Mouse (Mus musculus) telencephalon, adult 2 months (tissue): ENCODE results near the gene Prpsap2.
"Not testable (repeated sequence)": the region's sequence is repeated elsewhere in the genome, so short reads cannot be mapped to it uniquely, and the experiment has no call there.

Source experiments
- DNase-seq: peaks from one replicate; pipeline ENCODE4 v3.0.0-alpha.2; 2011; ENCODE audit warnings: low read depth, low spot score

Prpsap2 gene

DNA sequence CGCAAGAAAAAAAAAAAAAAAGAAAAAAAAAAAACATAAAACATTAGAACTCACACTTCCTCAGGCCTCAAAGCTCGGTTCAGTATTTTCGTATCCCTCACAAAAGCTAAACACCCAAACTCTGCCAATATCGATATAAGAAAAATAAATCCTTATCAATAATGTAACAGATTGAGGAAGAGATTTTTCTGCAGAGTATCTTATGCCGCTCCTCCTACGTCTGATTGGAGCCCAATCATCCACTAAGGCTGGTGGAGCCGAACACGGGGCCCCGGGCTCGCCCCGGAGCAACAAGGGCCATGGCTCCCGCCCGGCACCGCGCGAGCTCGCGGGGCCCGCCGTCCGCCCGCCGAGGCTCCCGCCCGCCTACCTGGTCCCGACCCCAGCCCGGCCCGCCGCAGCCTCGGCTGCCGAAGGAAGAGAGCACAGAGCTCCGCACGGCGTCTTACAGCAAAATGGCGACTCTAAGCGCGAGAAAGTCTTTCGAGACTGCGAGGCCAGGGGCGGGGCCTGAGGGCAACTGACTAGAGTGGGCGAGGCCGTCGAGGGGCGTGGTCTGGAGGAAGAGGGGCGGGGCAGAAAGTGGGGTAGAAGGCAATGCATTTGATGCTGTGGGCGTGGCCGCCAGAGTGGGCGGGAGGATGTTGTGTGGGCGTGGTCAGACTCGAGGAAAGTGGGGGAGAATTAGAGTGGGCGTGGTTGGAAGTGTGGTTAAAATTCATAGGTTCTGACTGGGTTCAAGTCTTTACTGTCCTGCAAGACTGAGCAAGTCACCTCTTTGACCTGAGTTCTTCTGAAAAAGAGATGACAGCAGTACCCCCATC lies at the start of gene Prpsap2:
Gene Prpsap2 (minus strand): TSS at position 505 of the 824 bp plus-strand sequence.
- peak; percentile 93 for DNase-seq

- DNase-seq: no peak
Observed at GRCm38 (mm10) chr11:61809793-61810192, 47.9 kb upstream of the Prpsap2 start.

DNA sequence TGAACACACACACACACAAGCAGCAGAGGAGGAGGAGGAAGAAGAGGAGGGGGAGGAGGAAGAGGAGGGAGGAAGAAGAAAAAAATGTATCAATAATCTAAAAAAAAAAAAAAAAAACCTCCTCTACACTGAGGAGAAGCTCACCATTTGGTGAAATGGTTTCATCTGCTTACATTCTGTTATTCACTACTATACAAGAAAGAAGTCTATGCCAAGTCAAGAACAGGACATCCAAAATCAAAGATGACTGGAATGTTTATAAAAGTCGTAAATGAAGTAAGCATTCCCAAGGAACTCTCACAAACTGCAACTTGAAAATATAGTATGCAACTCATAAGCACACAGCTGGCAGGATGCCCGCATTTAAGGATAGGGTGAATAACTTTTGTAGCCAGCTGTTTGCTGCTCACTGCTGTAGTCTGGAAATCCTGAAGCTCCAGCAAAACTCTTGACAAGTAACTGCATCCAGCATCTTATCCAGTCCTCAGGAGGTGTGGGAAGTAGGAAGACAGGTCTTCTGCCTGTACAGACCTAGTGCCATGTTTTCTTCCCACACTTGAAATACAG lies 46.7 kb upstream of the Prpsap2 start:
- DNase-seq: no peak

- peak; percentile 16 for DNase-seq
Observed at GRCm38 (mm10) chr11:61793441-61793840, 31.6 kb upstream of the Prpsap2 start.

DNA sequence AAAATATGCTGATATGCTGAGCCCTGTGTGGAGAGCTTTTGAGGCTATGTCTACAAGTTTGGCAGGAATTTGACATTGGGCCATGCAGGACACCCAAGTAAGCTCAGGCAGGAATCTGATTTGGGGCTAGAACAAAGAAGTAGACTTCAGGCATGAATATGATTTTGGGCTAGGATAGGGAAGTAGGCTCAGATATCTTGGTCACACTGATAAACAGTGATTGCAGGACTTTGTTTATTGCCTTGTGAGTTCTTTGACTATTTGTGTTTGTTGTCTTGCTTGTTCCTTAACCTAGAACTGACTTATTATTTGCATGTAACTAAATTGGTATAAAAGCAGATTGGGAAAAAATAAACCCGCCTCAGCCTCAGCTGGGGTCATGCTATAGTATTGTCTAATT lies 26.7 kb upstream of the Prpsap2 start:
- DNase-seq: no peak

DNA sequence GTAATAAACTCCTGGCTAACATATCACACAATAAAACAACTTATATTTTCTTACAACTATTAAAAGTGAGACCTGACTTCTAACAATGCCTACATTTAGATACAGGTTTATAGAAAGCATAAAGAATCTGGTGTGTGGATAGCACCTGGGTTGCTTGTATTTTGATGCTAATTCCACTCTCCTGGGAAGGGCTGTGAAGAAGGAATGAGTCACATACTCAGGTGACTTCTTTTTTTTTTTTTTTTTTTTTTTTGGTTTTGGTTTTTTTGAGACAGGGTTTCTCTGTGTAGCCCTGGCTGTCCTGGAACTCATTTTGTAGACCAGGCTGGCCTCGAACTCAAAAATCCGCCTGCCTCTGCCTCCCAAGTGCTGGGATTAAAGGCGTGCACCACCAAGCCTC lies 20.6 kb upstream of the Prpsap2 start:
- DNase-seq: not testable (repeated sequence)

GRCm38 (mm10) chr11:61774551-61775149 lies 12.8 kb upstream of the Prpsap2 start:
- no peak for DNase-seq

GRCm38 (mm10) chr11:61760518-61760917 lies 1.4 kb downstream of the Prpsap2 start:
- no peak for DNase-seq

DNA sequence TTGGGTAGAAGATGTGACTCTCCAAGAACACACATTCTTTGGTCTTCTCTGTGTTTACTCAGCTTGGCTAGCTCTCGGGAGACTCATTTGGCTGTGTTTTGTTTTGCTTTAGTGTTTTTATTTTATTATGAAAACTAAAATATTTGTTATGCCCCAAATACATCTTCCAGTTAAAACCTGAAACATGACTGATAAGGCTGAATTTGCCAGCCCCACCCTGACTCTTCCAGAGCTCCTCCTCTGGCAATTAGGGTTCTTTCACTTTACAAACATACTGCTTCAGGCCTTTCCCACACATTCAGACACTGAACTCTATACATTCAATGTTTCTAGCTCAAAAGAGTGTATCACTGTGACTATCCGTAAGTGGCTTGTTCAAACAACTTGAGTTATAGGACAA lies 4.7 kb downstream of the Prpsap2 start:
- DNase-seq: no peak

- DNase-seq: no peak
Observed at GRCm38 (mm10) chr11:61751612-61752011, 10.3 kb downstream of the Prpsap2 start.

- DNase-seq: no peak
Observed at GRCm38 (mm10) chr11:61747161-61747560, 14.7 kb downstream of the Prpsap2 start.

DNA sequence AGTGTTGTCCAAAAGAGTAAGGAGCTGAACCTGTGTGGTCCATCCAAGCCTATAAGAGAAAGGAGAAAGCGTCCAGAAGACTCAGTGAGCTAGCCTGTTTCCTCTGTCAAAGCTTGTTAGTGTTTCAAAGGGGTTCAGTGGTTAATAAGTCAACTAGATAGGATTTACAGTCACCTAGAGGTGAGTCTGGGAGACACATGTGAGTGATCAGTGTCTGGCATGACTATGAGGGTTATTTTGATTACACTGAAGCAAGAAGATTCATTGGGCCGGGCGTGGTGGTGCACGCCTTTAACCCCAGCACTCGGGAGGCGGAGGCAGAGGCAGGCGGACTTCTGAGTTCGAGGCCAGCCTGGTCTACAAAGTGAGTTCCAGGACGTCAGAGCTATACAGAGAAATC lies 16.1 kb downstream of the Prpsap2 start:
- DNase-seq: no peak

DNA sequence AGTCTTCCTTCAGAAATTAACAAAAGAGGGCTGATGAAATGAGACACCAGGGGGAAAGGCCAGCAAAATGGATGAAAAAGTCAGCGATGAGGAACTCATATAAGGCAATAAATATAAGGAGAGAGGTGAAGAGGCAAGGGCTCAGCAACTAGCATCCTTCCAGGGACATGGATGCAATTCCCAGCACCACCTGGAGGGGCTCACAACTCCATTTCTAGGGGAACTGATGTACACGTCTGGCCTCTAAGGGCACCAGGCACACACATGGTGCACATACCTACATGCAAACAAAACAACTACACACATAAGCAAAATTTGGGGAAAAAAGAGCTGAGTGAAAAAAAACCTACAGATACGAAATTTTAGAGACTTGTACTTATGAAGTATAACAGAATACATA lies 17.4 kb downstream of the Prpsap2 start:
- no peak for DNase-seq

DNA sequence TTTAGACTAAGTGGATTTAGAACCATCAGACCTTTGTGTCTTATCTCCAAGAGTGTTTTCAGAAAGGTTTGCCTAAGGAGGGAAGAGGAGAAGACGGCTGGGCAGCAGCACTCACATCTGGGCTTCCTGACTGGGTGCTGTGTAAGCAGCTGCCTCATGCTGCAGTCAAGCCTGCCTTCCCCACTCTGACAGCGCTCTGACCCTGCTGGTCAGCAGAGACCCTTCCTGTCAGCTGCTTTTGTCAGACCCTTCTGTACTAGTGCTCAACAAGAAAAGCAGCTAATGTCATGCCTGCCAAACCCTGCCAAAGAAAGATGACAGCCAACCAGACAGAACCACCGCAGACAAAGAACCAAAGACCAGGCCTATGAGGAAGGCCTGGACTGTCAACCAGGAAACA lies 18.1 kb downstream of the Prpsap2 start:
- DNase-seq: no peak

DNA sequence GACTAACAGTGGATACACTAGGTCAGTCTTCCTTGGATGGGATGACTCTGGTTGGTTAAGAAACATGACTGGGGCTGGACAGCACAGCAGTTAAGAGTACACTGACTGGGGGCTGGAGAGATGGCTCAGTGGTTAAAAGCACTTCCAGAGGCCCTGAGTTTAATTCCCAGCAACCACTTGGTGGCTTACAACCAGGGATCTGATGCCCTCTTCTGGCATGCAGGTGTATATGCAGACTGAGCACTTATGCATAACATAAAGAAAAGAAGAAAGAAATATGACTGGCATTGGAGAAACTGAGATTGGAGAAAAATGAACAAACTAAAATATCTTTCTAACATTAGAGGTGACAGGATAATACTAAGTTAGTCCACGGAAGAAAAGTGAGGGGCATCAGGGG lies 21.4 kb downstream of the Prpsap2 start:
- DNase-seq: no peak

DNA sequence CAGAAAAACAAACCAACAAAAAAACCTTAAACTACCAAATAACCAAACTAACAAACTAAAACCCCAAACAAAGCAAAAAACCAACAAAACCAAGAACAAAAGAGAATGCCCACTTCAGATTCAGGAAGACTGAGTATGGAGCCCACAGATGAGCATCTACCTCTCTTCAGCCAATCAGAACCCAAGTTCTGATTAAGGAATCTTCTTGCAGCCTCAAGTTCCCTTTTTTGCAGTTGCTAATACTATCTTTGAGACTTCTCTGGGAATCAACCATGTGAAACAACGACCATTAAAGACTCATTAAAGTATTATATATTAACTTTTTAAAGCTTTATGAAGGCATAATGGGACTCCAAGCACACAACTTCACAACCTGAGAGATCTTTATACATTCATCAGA lies 24.6 kb downstream of the Prpsap2 start:
- no peak for DNase-seq

- DNase-seq: no peak
Observed at GRCm38 (mm10) chr11:61732672-61733071, 29.2 kb downstream of the Prpsap2 start.

DNA sequence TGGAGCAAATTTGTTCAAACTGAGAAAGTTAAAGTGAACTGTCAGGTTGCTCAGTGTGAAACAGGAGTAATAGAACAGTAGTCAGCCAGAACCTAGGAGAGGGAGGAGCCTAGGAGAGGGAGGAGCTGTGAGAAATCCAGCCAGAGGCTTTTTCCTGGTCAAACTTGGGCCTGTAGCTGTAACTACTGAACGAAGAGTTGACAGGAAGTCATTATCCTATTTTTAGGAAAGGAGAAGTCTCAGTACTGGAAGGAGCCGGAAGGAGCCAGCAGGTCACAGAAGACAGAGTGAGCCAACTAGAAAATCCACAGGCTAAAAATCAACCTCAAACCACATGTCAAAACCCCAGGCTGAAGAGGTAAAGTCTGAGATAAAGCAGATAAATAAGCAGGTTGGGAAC lies 33.9 kb downstream of the Prpsap2 start:
- DNase-seq: peak; percentile 17

- no peak for DNase-seq
Observed at GRCm38 (mm10) chr11:61722077-61722476, 39.8 kb downstream of the Prpsap2 start.

DNA sequence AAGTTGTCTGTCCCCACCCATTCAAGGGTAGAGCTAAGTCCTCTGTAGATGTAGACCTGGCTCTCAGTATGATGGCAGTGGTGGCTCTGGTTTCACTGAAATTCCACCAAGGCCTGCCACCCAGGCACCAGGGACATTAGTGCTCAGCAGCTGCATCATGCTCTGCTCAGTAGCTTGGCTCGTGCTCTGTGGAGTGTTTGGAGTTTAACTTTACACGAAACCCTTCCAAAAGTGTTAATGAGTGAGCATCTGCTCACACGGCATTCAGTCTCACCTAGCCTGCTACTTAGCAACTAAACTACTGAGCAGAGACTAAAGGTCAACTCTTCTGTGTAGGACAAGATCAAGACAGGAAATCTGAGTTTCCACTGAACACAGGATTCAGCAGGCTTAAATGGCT lies 41.3 kb downstream of the Prpsap2 start, which contains the start of gene Slc5a10:
Gene Slc5a10 (minus strand): TSS at position 191 of the 400 bp plus-strand sequence.
- DNase-seq: no peak

DNA sequence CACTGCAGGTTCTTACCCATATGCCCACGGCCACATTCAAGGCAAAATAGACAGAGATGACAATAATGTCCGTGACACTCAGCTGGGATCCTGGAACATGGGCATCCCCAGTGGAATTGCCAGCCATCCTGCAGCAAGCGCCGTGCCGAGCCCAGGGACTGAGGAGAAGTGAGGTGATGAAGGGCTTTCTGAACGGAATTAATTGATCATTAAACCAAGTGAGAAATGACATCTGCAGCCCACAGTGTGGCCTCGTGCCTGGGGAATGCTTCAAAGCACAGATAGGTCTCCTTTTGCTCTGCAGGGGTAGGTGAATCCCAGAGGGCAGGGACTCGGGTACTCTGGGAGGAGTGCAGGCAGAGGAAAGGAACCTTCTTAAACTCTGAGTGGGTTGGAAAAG lies 42.1 kb downstream of the Prpsap2 start:
- no peak for DNase-seq

GRCm38 (mm10) chr11:61719387-61719786 lies 42.5 kb downstream of the Prpsap2 start:
- DNase-seq: no peak

GRCm38 (mm10) chr11:61717990-61718389 lies 43.9 kb downstream of the Prpsap2 start:
- DNase-seq: no peak
